Mouse (Mus musculus): ENCODE results near the gene Rrp8.
"Not testable (repeated sequence)": the region's sequence is repeated elsewhere in the genome, so short reads cannot be mapped to it uniquely, and the experiment has no call there.

DNA sequence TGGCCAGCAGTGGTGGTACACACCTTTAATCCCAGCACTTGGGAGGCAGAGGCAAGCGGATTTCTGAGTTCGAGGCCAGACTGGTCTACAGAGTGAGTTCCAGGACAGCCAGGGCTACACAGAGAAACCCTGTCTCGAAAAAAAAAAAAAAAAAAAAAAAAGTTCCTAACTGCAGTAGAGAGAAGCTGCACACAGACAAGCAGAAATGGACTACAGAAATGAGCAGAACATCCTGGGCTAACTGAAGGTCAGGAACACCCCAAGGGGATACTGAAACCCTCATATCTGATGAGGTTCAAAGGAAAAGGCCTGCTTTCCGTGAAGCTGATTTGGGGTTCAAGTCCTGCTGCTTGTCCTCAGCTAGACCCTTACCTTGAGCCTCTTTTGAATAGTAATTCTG lies 1.7 kb downstream of the Rrp8 start:
- TF ChIP-seq CTCF (IDR thresholded peaks at IDR 0.05; ENCODE audit: borderline replicate concordance, control insufficient read depth, extremely low read depth, insufficient read depth, low read length, poor library complexity); POLR2A (IDR thresholded peaks at IDR 0.05; ENCODE audit: control insufficient read depth, extremely low read depth, insufficient read depth, low read length, poor library complexity): not testable (repeated sequence)
